In the genomic region with DNA sequence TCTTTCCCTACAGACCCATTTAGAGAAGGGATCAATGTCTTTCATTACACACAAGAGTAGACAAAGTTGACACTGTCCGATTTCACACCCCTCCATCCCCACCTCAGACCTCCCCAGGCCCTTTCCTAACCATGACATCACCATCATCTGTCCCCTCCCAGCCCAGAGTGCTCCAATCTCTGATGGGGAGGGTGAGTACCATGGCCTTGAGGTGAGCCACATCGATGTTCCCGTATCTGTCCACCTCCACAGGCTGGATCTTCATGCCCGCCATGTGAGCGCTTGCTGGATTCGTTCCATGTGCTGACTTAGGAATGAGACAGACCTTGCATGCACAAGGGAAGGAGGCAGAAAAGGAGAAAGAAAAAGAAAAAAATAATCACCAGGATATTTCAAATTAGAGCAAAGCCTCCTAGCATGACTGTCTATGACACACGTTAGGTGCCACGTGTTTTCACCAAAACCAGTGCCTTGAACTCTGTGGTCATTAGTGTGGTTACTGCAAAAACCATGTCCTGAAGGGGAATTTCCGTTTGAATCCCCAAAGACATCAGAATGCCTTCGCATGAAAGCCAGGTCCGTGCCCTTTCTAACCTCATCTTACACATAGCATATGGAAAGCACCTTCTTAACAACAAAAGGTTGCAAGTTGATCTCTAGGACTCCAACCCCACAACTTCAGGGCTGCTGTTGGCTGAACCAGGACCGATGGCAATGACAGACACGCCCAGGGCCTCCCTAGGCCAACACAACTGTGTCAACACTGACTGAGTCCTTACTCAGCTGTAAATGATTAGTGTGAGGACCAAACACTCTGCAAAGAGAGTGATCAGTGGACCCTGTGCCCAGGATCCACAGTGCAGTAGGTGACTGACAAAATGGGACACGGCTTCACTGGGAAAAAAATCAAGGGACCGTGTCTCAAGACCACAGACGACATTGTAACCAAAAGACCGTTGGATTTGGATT, we compare ENCODE assay signal across 9 mouse cellular contexts. TPM values are rescaled to one million over a fixed set of nuclear protein-coding genes. Genes with fewer than 3 reads are reported as not detected.
A peak's percentile ranks its signal among the peaks of the same experiment; 100 is the strongest.
DNase-seq lines count a peak whose midpoint lies in the region; ATAC-seq lines count a peak whose summit lies in the region.
"Had no signal": no experiment of that assay in that cellular context is flagged by ENCODE, and none has a peak within 500 bp of the region (broad histone marks: within the 10 kb centered on the region; RNA-seq: fewer than 3 reads in every experiment).

No protein-coding gene starts in this region.

- ATAC-seq in hindbrain, embryonic 14.5 days (ENCODE audit: low FRiP score), result no peak
- ATAC-seq in monocyte, adult 5-6 weeks (replicated peaks; ENCODE audit: insufficient number of reproducible peaks, low FRiP score, low TSS enrichment, poor library complexity, severe bottlenecking), result no peak

- no peak overlapping the region for H3K9ac ChIP-seq in hindbrain, embryonic 14.5 days

- H3K4me2 ChIP-seq in hindbrain, embryonic 14.5 days (replicated peaks), result 0 out of 2 replicates have a peak overlapping the region, but pooled peaks have one; percentile 17

- peak overlapping the region; percentile 87 for H3K27ac ChIP-seq in hindbrain, embryonic 14.5 days
- peak overlapping the region; percentile 67 for H3K27ac ChIP-seq in midbrain, embryonic 10.5 days (replicated peaks)

- H3K4me3 ChIP-seq in hindbrain, embryonic 14.5 days (replicated peaks; ENCODE audit: low read length), result no peak overlapping the region
- no peak overlapping the region for H3K4me3 ChIP-seq in midbrain, embryonic 10.5 days

- H3K36me3 ChIP-seq in hindbrain, embryonic 14.5 days (replicated peaks; ENCODE audit: control insufficient read depth, insufficient read depth), result no peaks in the 10 kb centered on the region
- H3K36me3 ChIP-seq in midbrain, embryonic 10.5 days, result peaks cover 31% of the 10 kb centered on the region

- H3K9me3 ChIP-seq in hindbrain, embryonic 14.5 days (ENCODE audit: control insufficient read depth, low read length), result no peaks in the 10 kb centered on the region
- H3K9me3 ChIP-seq in midbrain, embryonic 10.5 days (replicated peaks), result no peaks in the 10 kb centered on the region

- H3K27me3 ChIP-seq in hindbrain, embryonic 14.5 days (ENCODE audit: control insufficient read depth, insufficient read depth, low read length), result no peaks in the 10 kb centered on the region
- no peaks in the 10 kb centered on the region for H3K27me3 ChIP-seq in midbrain, embryonic 10.5 days (ENCODE audit: low read depth, poor library complexity, severe bottlenecking)

- DNase-seq in cerebellum, postnatal 14 days, result peak; percentile 24 to 34
- DNase-seq in cerebellum, adult 8-10 months, result no peak
- peak; percentile 21 for DNase-seq in 3134 (ENCODE audit: extremely low read depth, insufficient read length, low spot score)
- no peak for DNase-seq in hindbrain, embryonic 14.5 days (ENCODE audit: low spot score)
- no peak for DNase-seq in midbrain, embryonic 10.5 days (ENCODE audit: low spot score)
- no peak for DNase-seq in lung, postnatal 4 days
- no peak for DNase-seq in adrenal gland, postnatal 36 days
- DNase-seq: thymus, postnatal 14 days had no signal

- 78% methylated on average over 17 of the region's 17 CpGs for WGBS in hindbrain, embryonic 14.5 days
- WGBS in midbrain, embryonic 10.5 days, result 87% methylated on average over 17 of the region's 17 CpGs

- H3K4me1 ChIP-seq in hindbrain, embryonic 14.5 days (replicated peaks; ENCODE audit: control insufficient read depth, insufficient read depth, low read length), result peaks cover 32% of the 10 kb centered on the region
- H3K4me1 ChIP-seq in midbrain, embryonic 10.5 days, result peaks cover 56% of the 10 kb centered on the region

RNA-seq across cellular contexts. Expression of gene Gldc, which starts 56.6 kb away (rescaled TPM):
- 7.2 and 8.5 TPM in 2 replicates for polyA plus RNA-seq in hindbrain, embryonic 14.5 days (2014; fragmentation: Nextera tagmentation; extraction: Ambion mirVana)
- 24.7 and 26.0 TPM in 2 replicates for polyA plus RNA-seq in midbrain, embryonic 10.5 days (2016; fragmentation: Nextera tagmentation; extraction: Ambion mirVana)
- not detected in 3 replicates for total RNA-seq in monocyte, adult 5-6 weeks (2017)
- total RNA-seq in adrenal gland, postnatal 36 days (2021), result under 1 TPM; 0.46 to 0.63 TPM

Comparison
In these comparisons a context has a peak if more than half of its experiments do, and no peak if none do; other contexts are left out.
1. DNase-seq: peak in cerebellum, postnatal 14 days (2 of 2) and 3134 (single experiment); none in cerebellum, adult 8-10 months (single experiment), hindbrain, embryonic 14.5 days (single experiment), midbrain, embryonic 10.5 days (single experiment), lung, postnatal 4 days (0 of 2) and adrenal gland, postnatal 36 days (0 of 2).